ENCODE assay signal across 10 mouse cellular contexts in the genomic region with DNA sequence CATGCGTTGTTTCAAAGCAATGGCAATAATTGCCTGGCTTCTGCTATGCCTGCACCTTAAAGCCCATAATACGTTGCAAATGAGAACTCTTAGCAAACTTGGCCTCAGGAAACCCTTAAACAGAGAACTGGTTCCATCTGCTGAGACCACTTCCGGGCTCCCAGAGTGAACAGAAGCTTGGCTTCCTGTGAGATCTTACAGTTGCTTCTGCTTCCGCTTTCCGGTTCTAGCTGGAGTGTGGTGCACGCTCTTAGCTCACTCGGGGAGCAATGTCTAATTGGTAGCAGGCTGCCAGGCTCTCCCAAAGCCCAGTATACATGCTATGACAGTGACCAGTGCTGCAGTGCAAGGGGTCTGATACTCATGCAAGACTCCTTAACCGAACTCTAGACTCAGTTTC.
DNase-seq lines count a peak whose midpoint lies in the region.
"Had no signal": no experiment of that assay in that cellular context is flagged by ENCODE, and none has a peak within 500 bp of the region (broad histone marks: within the 10 kb centered on the region; RNA-seq: fewer than 3 reads in every experiment).

No protein-coding gene starts in this region.

- DNase-seq in layer of hippocampus, adult 11-12 months (ENCODE audit: low spot score): peak; percentile 15
- DNase-seq in layer of hippocampus, adult 8-10 months (ENCODE audit: low spot score in 2 of 2): no peak
- DNase-seq in c-Kit-positive CD71-negative TER-119-negative erythroid progenitor cells, embryonic 14.5 days (ENCODE audit: low read depth): peak; percentile 39
- DNase-seq in lung, postnatal 36 days: peak; percentile 30
- DNase-seq in thymus, adult 18-20 months: peak; percentile 38 to 60
- no peak for DNase-seq in cerebellum, adult 11 months
- DNase-seq in gastrocnemius, postnatal 4 days (ENCODE audit: low spot score in 2 of 2): no peak
- DNase-seq in embryo, embryonic 10 days (ENCODE audit: low spot score): no peak
- DNase-seq: cerebellum, postnatal 14 days; gastrocnemius, postnatal 36 days had no signal

Comparison
In these comparisons a context has a peak if more than half of its experiments do, and no peak if none do; other contexts are left out.
1. DNase-seq: peak in layer of hippocampus, adult 11-12 months (single experiment), c-Kit-positive CD71-negative TER-119-negative erythroid progenitor cells, embryonic 14.5 days (single experiment), lung, postnatal 36 days (single experiment) and thymus, adult 18-20 months (2 of 2); none in layer of hippocampus, adult 8-10 months (0 of 2), cerebellum, adult 11 months (single experiment), gastrocnemius, postnatal 4 days (0 of 2) and embryo, embryonic 10 days (single experiment).